Mouse (Mus musculus) heart, embryonic 11.5 days (tissue): ENCODE measurements at regions not wholly inside any gene's neighbourhood (a gene's known extent, or its start where the extent isn't known, plus 50 kb on each side); places are given as distances from the start of the nearest gene placed in this dataset.

ENCODE experiments used
- ATAC-seq: fragments of 200-750 bp; cut with Nextera tagmentation; replicated peaks from 2 replicates; pipeline ENCODE4 v1.8.0; 2017; ENCODE audit warnings: moderate library complexity; ENCODE audit not compliant: insufficient number of reproducible peaks, low FRiP score, low TSS enrichment
- H3K27ac ChIP-seq: fragments of 300-500 bp; sonication (generic); 2 replicates; pipeline ENCODE4 v1.5.1; 2014; ENCODE audit warnings: mild to moderate bottlenecking, low read depth, low read length
- H3K27me3 ChIP-seq: fragments of 300-500 bp; sonication (generic); 2 replicates; pipeline ENCODE4 v1.6.1; 2014; ENCODE audit warnings: mild to moderate bottlenecking, low read length, mixed read lengths; ENCODE audit not compliant: control insufficient read depth, insufficient read depth
- H3K36me3 ChIP-seq: fragments of 300-500 bp; sonication (generic); 2 replicates; pipeline ENCODE4 v1.6.1; 2014; ENCODE audit warnings: mild to moderate bottlenecking, low read length, moderate library complexity, mixed read lengths; ENCODE audit not compliant: control insufficient read depth, insufficient read depth
- H3K4me1 ChIP-seq: fragments of 300-500 bp; sonication (generic); 2 replicates; pipeline ENCODE4 v1.6.1; 2014; ENCODE audit warnings: low read length; ENCODE audit not compliant: control insufficient read depth, insufficient read depth
- H3K4me2 ChIP-seq: fragments of 300-500 bp; sonication (generic); 2 replicates; pipeline ENCODE4 v1.6.1; 2014; ENCODE audit warnings: mild to moderate bottlenecking, moderate library complexity
- H3K4me3 ChIP-seq: fragments of 300-500 bp; sonication (generic); 2 replicates; pipeline ENCODE4 v1.5.1; 2014; ENCODE audit warnings: low read depth, low read length
- H3K9ac ChIP-seq: fragments of 300-500 bp; sonication (generic); 2 replicates; pipeline ENCODE4 v1.6.1; 2014; ENCODE audit warnings: mild to moderate bottlenecking, low read depth, low read length, moderate library complexity
- H3K9me3 ChIP-seq: fragments of 300-500 bp; sonication (generic); replicated peaks from 2 replicates; pipeline ENCODE4 v1.6.1; 2016; ENCODE audit warnings: low read length; ENCODE audit not compliant: control insufficient read depth
- WGBS: fragments of 180-500 bp; shearing (Covaris S2); extraction: QIAGEN DNeasy Blood & Tissue Kit; methylation state at CpG from one replicate; pipeline ENCODE4 v1.1.7; 2014; ENCODE audit not compliant: insufficient replicate concordance; 5-methylcytosine and 5-hydroxymethylcytosine counted together

DNA sequence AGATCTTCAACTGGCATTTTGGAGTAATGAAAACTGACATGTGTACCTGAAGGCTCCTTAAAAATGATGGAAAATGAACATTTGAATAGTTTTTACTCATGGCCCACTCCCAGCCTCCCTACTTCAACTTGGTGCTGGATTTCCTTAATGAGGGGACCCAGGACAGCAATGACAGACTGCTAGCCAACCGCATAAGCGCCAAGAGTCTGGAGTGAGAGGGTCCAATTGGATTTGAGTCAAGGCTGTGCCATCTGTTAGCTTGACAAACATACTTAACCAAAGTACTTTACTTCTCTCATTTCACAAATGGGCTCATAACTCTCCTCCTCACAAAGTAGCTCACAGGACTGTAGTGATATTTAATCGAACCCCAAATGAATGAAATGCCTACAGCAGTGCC lies 158.2 kb upstream of the Tmpo start:
- no peaks in the 10 kb centered on the region for H3K36me3 ChIP-seq
- no peak overlapping the region for H3K4me2 ChIP-seq
- no peaks in the 10 kb centered on the region for H3K27me3 ChIP-seq
- H3K4me3 ChIP-seq: no peak overlapping the region
- H3K9me3 ChIP-seq: no peaks in the 10 kb centered on the region; the same call in 1 of the 2 replicates
- H3K27ac ChIP-seq: no peak overlapping the region
- 92% methylated on average over 3 of the region's 3 CpGs for WGBS
- ATAC-seq: no peak
- H3K4me1 ChIP-seq: no peaks in the 10 kb centered on the region
- no peak overlapping the region for H3K9ac ChIP-seq

DNA sequence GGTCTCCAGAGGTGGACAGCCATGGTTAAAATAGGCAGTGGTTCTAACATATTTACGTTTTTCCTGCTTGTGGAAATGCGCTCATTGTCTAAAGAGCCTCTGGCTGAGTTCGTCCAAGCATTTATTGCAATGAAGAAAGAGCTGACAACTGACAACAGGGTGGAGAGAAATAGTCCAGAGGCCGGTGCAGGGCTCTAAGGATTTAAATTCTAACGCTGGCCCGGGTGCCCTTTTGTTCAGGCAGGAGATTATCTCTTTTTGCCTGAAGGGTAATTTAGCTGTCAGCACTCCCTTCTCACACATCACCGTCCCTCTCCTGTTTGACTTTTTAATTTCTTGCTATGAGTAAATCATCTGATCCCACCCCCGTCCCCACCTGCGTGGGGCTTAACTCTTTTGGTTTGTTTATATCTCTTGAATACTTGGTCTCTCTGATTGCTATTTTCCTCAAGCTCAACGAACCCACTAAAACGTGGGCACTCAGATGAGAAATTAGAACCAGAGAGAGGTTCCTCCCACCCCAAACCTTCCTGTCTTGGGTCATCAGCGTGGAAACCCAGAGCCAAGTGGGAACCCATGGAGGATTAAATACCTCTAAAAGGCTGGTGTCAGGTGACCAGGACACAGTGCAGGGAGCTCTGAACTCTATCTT lies 145.7 kb upstream of the Tmpo start:
- Histone ChIP-seq H3K9ac (no peak overlapping the region), H3K4me3 (no peak overlapping the region), H3K36me3 (no peaks in the 10 kb centered on the region), H3K4me1 (peaks cover 8% of the 10 kb centered on the region; the same call in 1 of the 2 replicates), H3K4me2 (no peak overlapping the region), H3K27ac (no peak overlapping the region), H3K9me3 (no peaks in the 10 kb centered on the region), H3K27me3 (no peaks in the 10 kb centered on the region)
- no peak for ATAC-seq
- 22% methylated on average over 12 of the region's 12 CpGs for WGBS

DNA sequence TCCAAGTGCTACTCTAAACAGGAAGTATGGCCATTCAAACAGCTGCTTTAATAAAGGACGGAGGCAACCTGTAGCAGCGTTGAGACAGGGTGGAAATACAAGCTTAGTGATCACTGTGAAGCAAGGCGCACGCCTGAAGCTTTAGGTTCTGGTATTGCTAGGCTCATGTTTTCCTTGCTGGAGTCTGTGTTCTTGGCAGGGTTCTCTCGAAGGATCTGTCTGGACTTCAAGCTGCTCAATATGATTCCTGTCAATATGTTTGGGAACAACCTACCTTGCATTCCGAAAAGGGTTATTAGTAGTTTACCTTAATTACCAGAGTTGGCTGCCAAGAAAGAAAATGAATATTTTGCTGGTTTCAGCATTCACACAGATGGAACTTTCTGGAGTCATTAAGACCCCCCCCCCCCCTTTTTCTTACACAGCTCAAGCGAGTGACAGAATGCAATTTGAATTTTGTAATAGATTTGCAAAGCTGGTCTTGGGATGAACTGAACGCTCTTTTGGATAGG lies 145.1 kb upstream of the Tmpo start:
- Histone ChIP-seq H3K9ac (no peak overlapping the region), H3K27me3 (no peaks in the 10 kb centered on the region), H3K4me2 (no peak overlapping the region), H3K36me3 (no peaks in the 10 kb centered on the region), H3K9me3 (no peaks in the 10 kb centered on the region), H3K4me1 (peaks cover 8% of the 10 kb centered on the region; the same call in 1 of the 2 replicates), H3K27ac (no peak overlapping the region), H3K4me3 (no peak overlapping the region)
- 76% methylated on average over 8 of the region's 8 CpGs for WGBS
- ATAC-seq: no peak

DNA sequence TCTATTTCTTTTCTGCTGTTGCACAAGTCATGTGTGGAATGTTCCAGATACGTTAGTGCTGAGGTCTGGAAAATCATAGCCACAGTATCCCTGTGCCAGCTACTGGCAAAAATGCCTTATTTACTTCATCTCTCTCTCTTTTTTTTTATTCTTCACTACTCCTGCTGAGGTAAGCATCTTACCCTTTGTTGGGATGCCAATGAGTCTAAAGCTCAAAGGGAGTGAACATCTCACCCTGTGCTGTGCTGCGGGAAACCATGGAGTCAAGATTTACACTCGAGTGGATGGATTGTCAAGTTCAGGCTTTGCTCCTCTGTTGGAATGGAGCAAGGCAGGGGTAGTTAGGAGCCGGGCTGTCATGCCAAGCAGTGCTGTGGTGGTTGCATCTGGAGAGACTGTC lies 140.1 kb upstream of the Tmpo start:
- H3K4me1 ChIP-seq: peaks cover 5% of the 10 kb centered on the region; the same call in 1 of the 2 replicates
- no peaks in the 10 kb centered on the region for H3K36me3 ChIP-seq
- no peak overlapping the region for H3K27ac ChIP-seq
- H3K9ac ChIP-seq: no peak overlapping the region
- H3K9me3 ChIP-seq: no peaks in the 10 kb centered on the region
- ATAC-seq: no peak
- H3K4me3 ChIP-seq: no peak overlapping the region
- no peaks in the 10 kb centered on the region for H3K27me3 ChIP-seq
- 72% methylated on average over 4 of the region's 4 CpGs for WGBS
- H3K4me2 ChIP-seq: no peak overlapping the region

DNA sequence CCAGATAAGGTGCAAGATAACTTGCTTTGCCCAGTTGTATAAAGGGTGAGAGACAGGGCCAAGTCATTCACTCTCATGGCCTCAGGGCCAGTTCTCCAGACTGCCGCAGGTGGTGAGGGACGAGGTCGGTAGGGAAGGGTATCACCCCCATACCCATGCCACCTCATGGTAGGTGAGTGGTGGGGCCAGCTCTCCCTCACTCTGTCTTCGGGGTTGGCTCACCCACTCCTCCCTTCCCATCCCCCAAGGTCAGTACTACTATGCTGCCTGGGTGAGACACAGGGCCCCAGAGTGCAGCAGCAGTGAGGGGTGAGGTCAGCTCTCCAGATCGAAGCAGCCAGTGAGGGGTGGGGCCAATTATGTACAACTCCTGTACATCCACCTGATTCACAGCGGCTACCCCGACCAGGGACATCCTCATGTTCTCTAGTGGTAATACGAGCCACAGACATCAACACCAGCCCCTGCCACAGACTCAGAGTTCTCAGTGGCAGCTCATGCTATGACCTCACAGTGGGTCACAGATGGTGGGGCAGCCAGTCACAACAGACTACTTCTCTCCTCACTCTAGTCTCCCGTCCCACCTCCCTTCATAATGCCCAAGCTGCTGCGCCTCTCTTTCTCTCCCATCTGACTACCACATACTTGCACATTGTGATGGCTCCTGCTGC lies 138.5 kb upstream of the Tmpo start:
- H3K4me3 ChIP-seq: no peak overlapping the region
- no peak overlapping the region for H3K27ac ChIP-seq
- WGBS: 74% methylated on average over 10 of the region's 10 CpGs
- H3K4me1 ChIP-seq: no peaks in the 10 kb centered on the region
- no peaks in the 10 kb centered on the region for H3K9me3 ChIP-seq
- H3K9ac ChIP-seq: no peak overlapping the region
- peak; percentile 49; the same call in 1 of the 2 replicates for ATAC-seq
- no peak overlapping the region for H3K4me2 ChIP-seq
- H3K36me3 ChIP-seq: no peaks in the 10 kb centered on the region
- H3K27me3 ChIP-seq: no peaks in the 10 kb centered on the region

DNA sequence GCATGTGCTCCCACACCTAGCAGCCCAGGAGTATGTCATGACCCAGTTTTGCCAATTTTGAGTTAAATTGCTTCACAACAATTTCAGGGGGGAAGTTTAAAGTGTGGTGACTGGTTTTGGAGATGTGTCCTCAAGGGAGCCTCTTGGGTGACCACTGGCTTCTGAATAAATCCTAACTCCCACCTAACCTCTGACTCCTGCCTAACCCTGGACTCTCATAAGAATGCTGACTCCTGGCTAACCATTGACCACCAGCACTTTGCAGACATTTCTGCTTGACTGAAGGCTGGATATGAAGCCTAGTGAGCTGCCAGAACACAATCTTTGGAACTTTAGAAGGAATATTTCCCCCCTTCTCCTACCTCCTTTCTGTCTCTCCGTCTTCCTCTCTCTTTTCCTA lies 133.3 kb upstream of the Tmpo start:
- H3K9me3 ChIP-seq: no peaks in the 10 kb centered on the region
- H3K27me3 ChIP-seq: no peaks in the 10 kb centered on the region
- H3K9ac ChIP-seq: no peak overlapping the region
- H3K27ac ChIP-seq: no peak overlapping the region
- no peaks in the 10 kb centered on the region for H3K4me1 ChIP-seq
- ATAC-seq: no peak
- no peaks in the 10 kb centered on the region for H3K36me3 ChIP-seq
- WGBS: 95% methylated on average over 1 of the region's 1 CpGs
- no peak overlapping the region for H3K4me3 ChIP-seq
- no peak overlapping the region for H3K4me2 ChIP-seq

DNA sequence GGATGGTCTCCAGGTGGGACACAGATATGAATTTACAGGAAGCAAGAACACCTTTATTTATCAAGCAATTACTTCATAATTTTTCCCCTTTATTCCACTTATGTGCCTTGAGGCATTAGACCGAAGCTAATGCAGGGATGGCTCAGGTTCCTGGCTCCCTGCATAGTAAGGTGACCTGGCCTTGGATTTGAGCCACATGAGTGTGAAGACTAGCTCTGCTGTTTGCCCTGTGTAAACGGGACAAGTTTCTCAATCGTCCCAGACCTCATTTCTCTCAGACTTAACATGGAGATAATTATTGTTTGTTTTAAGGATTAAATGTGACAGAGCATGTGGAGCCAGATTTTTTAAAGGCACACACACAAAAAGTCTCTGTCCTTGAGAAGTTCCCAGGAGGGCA lies 132.2 kb upstream of the Tmpo start:
- Histone ChIP-seq H3K4me1 (no peaks in the 10 kb centered on the region), H3K4me3 (no peak overlapping the region), H3K9ac (no peak overlapping the region), H3K4me2 (no peak overlapping the region), H3K27me3 (no peaks in the 10 kb centered on the region), H3K36me3 (no peaks in the 10 kb centered on the region), H3K27ac (no peak overlapping the region), H3K9me3 (no peaks in the 10 kb centered on the region)
- ATAC-seq: no peak
- 44% methylated on average over 3 of the region's 3 CpGs for WGBS

DNA sequence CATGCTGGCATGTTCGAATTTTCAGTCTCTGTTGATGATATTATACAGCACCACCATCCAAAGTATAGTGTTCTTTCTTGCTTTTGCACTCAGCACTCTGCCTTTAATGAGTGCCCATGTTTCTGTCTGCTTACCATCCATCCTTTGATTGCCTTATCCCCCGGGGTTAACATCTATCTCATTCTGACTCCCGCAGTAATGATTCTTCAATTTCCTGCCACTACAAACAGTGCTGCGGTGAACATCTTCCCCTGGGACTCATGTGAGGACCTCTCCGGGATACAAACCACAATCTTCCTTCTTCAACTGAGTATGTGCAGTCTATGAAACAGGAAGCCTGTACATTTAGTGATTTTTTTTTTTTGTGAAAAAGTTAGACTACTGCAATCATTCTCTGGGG lies 131.8 kb upstream of the Tmpo start:
- Histone ChIP-seq H3K4me2 (no peak overlapping the region), H3K36me3 (no peaks in the 10 kb centered on the region), H3K4me1 (no peaks in the 10 kb centered on the region), H3K9ac (no peak overlapping the region), H3K4me3 (no peak overlapping the region), H3K9me3 (no peaks in the 10 kb centered on the region), H3K27ac (no peak overlapping the region), H3K27me3 (no peaks in the 10 kb centered on the region)
- no peak for ATAC-seq
- WGBS: 63% methylated on average over 5 of the region's 5 CpGs

DNA sequence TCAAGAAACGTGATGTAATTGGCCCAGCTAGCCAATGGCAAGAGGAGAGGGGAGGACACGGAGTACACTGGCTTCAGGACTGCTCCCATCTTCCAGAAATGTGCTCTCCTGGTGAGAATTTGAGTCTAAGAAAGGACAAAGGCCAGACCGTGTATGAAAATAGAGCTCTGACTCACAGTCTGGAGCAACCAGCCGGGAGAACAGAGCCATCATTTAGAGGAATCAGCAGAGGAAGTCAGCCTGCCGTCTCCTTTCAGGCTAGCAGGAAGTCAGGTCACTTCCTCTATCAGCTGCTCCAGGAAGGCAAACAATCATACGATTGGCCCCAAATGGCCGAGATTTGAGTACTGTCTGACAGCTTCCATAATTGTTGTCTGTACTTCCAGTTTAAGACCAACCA lies 119.0 kb upstream of the Tmpo start:
- Histone ChIP-seq H3K4me2 (no peak overlapping the region), H3K4me1 (peaks cover 3% of the 10 kb centered on the region; the same call in 1 of the 2 replicates), H3K36me3 (no peaks in the 10 kb centered on the region), H3K9me3 (no peaks in the 10 kb centered on the region), H3K27ac (peak overlapping the region; percentile 50; the same call in 1 of the 2 replicates), H3K4me3 (no peak overlapping the region), H3K27me3 (no peaks in the 10 kb centered on the region), H3K9ac (no peak overlapping the region)
- WGBS: 42% methylated on average over 7 of the region's 7 CpGs
- no peak for ATAC-seq
